Mouse (Mus musculus): Measurements from ENCODE around the gene Cks1b.

- TF ChIP-seq CTCF (IDR thresholded peaks at IDR 0.05; ENCODE audit: insufficient read depth, low read depth, low read length), result no peak
- no peak for TF ChIP-seq POLR2A (IDR thresholded peaks at IDR 0.05; ENCODE audit: insufficient read depth, low read depth, low read length)
These were observed 9.7 kb downstream of the Cks1b start for GRCm38 (mm10) chr3:89408448-89408847.
